Mouse (Mus musculus): ENCODE results near the gene Cib1.
A peak's percentile ranks its signal among the peaks of the same experiment; 100 is the strongest.

Gene Cib1

GRCm38 (mm10) chr7:80189147-80189933 lies 43.3 kb downstream of the Cib1 start:
- H3K36me3 ChIP-seq (ENCODE audit: control insufficient read depth, insufficient read depth, low read length, poor library complexity, severe bottlenecking) = no peaks in the 10 kb centered on the region
- no peak for DNase-seq (ENCODE audit: low read depth, low spot score)
- H3K27me3 ChIP-seq (ENCODE audit: control insufficient read depth, insufficient read depth, low read length, poor library complexity, severe bottlenecking) = no peaks in the 10 kb centered on the region

GRCm38 (mm10) chr7:80188579-80189125 lies 44.0 kb downstream of the Cib1 start:
- Histone ChIP-seq H3K36me3 (ENCODE audit: control insufficient read depth, insufficient read depth, low read length, poor library complexity, severe bottlenecking) (no peaks in the 10 kb centered on the region), H3K27me3 (ENCODE audit: control insufficient read depth, insufficient read depth, low read length, poor library complexity, severe bottlenecking) (no peaks in the 10 kb centered on the region)
- DNase-seq (ENCODE audit: low read depth, low spot score) = no peak

GRCm38 (mm10) chr7:80187501-80187900 lies 45.1 kb downstream of the Cib1 start:
- DNase-seq (ENCODE audit: low read depth, low spot score) = no peak
- Histone ChIP-seq H3K36me3 (ENCODE audit: control insufficient read depth, insufficient read depth, low read length, poor library complexity, severe bottlenecking) (no peaks in the 10 kb centered on the region), H3K27me3 (ENCODE audit: control insufficient read depth, insufficient read depth, low read length, poor library complexity, severe bottlenecking) (no peaks in the 10 kb centered on the region)

- Histone ChIP-seq H3K27me3 (ENCODE audit: control insufficient read depth, insufficient read depth, low read length, poor library complexity, severe bottlenecking) (no peaks in the 10 kb centered on the region), H3K36me3 (ENCODE audit: control insufficient read depth, insufficient read depth, low read length, poor library complexity, severe bottlenecking) (no peaks in the 10 kb centered on the region)
- peak; percentile 76 for DNase-seq (ENCODE audit: low read depth, low spot score)
Observed at GRCm38 (mm10) chr7:80186531-80187296, 45.9 kb downstream of the Cib1 start, which contains the start of gene Sema4b. TSS of gene Sema4b (plus strand) at chr7:80186841.

- no peaks in the 10 kb centered on the region for H3K36me3 ChIP-seq (ENCODE audit: control insufficient read depth, insufficient read depth, low read length, poor library complexity, severe bottlenecking)
- H3K27me3 ChIP-seq (ENCODE audit: control insufficient read depth, insufficient read depth, low read length, poor library complexity, severe bottlenecking) = no peaks in the 10 kb centered on the region
- DNase-seq (ENCODE audit: low read depth, low spot score) = no peak
Observed at GRCm38 (mm10) chr7:80186021-80186420, 46.6 kb downstream of the Cib1 start.

GRCm38 (mm10) chr7:80184968-80185367 lies 47.6 kb downstream of the Cib1 start:
- no peaks in the 10 kb centered on the region for H3K27me3 ChIP-seq (ENCODE audit: control insufficient read depth, insufficient read depth, low read length, poor library complexity, severe bottlenecking)
- DNase-seq (ENCODE audit: low read depth, low spot score) = no peak
- no peaks in the 10 kb centered on the region for H3K36me3 ChIP-seq (ENCODE audit: control insufficient read depth, insufficient read depth, low read length, poor library complexity, severe bottlenecking)

GRCm38 (mm10) chr7:80184551-80184950 lies 48.1 kb downstream of the Cib1 start:
- DNase-seq (ENCODE audit: low read depth, low spot score) = no peak
- no peaks in the 10 kb centered on the region for H3K27me3 ChIP-seq (ENCODE audit: control insufficient read depth, insufficient read depth, low read length, poor library complexity, severe bottlenecking)
- H3K36me3 ChIP-seq (ENCODE audit: control insufficient read depth, insufficient read depth, low read length, poor library complexity, severe bottlenecking) = no peaks in the 10 kb centered on the region

GRCm38 (mm10) chr7:80183969-80184368 lies 48.6 kb downstream of the Cib1 start:
- no peak for DNase-seq (ENCODE audit: low read depth, low spot score)
- no peaks in the 10 kb centered on the region for H3K27me3 ChIP-seq (ENCODE audit: control insufficient read depth, insufficient read depth, low read length, poor library complexity, severe bottlenecking)
- H3K36me3 ChIP-seq (ENCODE audit: control insufficient read depth, insufficient read depth, low read length, poor library complexity, severe bottlenecking) = no peaks in the 10 kb centered on the region

GRCm38 (mm10) chr7:80183466-80183865 lies 49.1 kb downstream of the Cib1 start:
- no peak for DNase-seq (ENCODE audit: low read depth, low spot score)
- Histone ChIP-seq H3K27me3 (ENCODE audit: control insufficient read depth, insufficient read depth, low read length, poor library complexity, severe bottlenecking) (no peaks in the 10 kb centered on the region), H3K36me3 (ENCODE audit: control insufficient read depth, insufficient read depth, low read length, poor library complexity, severe bottlenecking) (no peaks in the 10 kb centered on the region)

DNA sequence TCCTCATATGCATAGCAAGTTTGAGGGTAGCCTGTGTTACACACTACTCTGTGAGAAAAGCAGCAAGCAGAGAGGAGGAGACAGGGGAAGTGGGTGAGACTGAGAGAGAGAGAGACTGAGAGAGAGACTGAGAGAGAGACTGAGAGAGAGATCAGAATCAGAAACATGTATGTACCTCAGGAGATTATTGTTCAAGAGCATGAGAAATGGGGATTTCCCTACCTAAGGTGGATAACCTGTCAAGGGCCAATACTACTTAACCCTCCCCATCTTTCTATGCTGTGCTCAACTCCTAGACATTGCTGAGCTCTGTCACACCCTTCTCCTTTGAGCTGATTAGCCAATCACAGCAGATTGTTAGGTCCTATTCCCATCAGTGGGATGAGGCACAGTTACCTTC lies 50.5 kb downstream of the Cib1 start:
- peak; percentile 42 for DNase-seq (ENCODE audit: low read depth, low spot score)
- no peaks in the 10 kb centered on the region for H3K27me3 ChIP-seq (ENCODE audit: control insufficient read depth, insufficient read depth, low read length, poor library complexity, severe bottlenecking)
- H3K36me3 ChIP-seq (ENCODE audit: control insufficient read depth, insufficient read depth, low read length, poor library complexity, severe bottlenecking) = no peaks in the 10 kb centered on the region

GRCm38 (mm10) chr7:80181078-80181477 lies 51.5 kb downstream of the Cib1 start:
- DNase-seq (ENCODE audit: low read depth, low spot score) = no peak
- H3K36me3 ChIP-seq (ENCODE audit: control insufficient read depth, insufficient read depth, low read length, poor library complexity, severe bottlenecking) = no peaks in the 10 kb centered on the region
- no peaks in the 10 kb centered on the region for H3K27me3 ChIP-seq (ENCODE audit: control insufficient read depth, insufficient read depth, low read length, poor library complexity, severe bottlenecking)

GRCm38 (mm10) chr7:80180202-80180601 lies 52.4 kb downstream of the Cib1 start:
- DNase-seq (ENCODE audit: low read depth, low spot score) = no peak
- Histone ChIP-seq H3K36me3 (ENCODE audit: control insufficient read depth, insufficient read depth, low read length, poor library complexity, severe bottlenecking) (no peaks in the 10 kb centered on the region), H3K27me3 (ENCODE audit: control insufficient read depth, insufficient read depth, low read length, poor library complexity, severe bottlenecking) (no peaks in the 10 kb centered on the region)

DNA sequence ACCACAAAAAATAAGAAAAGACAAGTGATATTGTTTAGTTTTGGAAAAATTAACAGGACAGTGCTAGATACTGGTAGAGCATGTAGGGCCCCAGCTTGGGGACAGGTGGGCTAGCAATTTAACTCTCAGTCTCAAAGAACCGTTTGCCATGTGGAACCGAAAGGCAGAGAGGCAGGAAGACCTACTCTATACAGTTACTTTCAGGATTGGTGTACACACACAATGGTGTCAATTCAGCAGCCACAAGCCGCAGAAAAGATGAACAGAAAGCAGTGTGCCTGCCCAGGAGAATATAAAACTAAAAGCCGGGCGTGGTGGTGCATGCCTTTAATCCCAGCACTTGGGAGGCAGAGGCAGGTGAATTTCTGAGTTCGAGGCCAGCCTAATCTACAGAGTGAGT lies 52.8 kb downstream of the Cib1 start:
- no peaks in the 10 kb centered on the region for H3K36me3 ChIP-seq (ENCODE audit: control insufficient read depth, insufficient read depth, low read length, poor library complexity, severe bottlenecking)
- DNase-seq (ENCODE audit: low read depth, low spot score) = peak; percentile 73
- H3K27me3 ChIP-seq (ENCODE audit: control insufficient read depth, insufficient read depth, low read length, poor library complexity, severe bottlenecking) = no peaks in the 10 kb centered on the region

GRCm38 (mm10) chr7:80179327-80179726 lies 53.3 kb downstream of the Cib1 start:
- no peaks in the 10 kb centered on the region for H3K27me3 ChIP-seq (ENCODE audit: control insufficient read depth, insufficient read depth, low read length, poor library complexity, severe bottlenecking)
- no peaks in the 10 kb centered on the region for H3K36me3 ChIP-seq (ENCODE audit: control insufficient read depth, insufficient read depth, low read length, poor library complexity, severe bottlenecking)
- DNase-seq (ENCODE audit: low read depth, low spot score) = no peak

All from splenic B cell, adult 2 months (primary cell).